Mouse (Mus musculus): ENCODE data around the gene Unc93b1. TPM values are rescaled to one million over a fixed set of nuclear protein-coding genes. Genes with fewer than 3 reads are reported as not detected.

The Unc93b1 gene
- polyA plus RNA-seq, 1 experiment from 2014 or later = 18.3 TPM

Other genes with a start within 250 kb of the Unc93b1 start
- gene Lrp5, start 248.6 kb upstream of the Unc93b1 start, polyA plus RNA-seq (2015; fragmentation: Nextera tagmentation; extraction: Ambion mirVana) = 1.9 and 2.0 TPM in 2 replicates
- 13.2 and 14.5 TPM in 2 replicates for gene 1810055G02Rik, start 226.9 kb upstream of the Unc93b1 start, polyA plus RNA-seq (2015; fragmentation: Nextera tagmentation; extraction: Ambion mirVana)
- 6.5 and 8.9 TPM in 2 replicates for gene Kmt5b, start 167.8 kb upstream of the Unc93b1 start, polyA plus RNA-seq (2015; fragmentation: Nextera tagmentation; extraction: Ambion mirVana)
- gene Chka, start 83.4 kb upstream of the Unc93b1 start, polyA plus RNA-seq (2015; fragmentation: Nextera tagmentation; extraction: Ambion mirVana) = 15.8 and 18.6 TPM in 2 replicates
- gene Tcirg1, start 28.1 kb upstream of the Unc93b1 start, polyA plus RNA-seq (2015; fragmentation: Nextera tagmentation; extraction: Ambion mirVana) = 18.0 and 18.8 TPM in 2 replicates
- 189 and 217 TPM in 2 replicates for gene Ndufs8, start 22.4 kb upstream of the Unc93b1 start, polyA plus RNA-seq (2015; fragmentation: Nextera tagmentation; extraction: Ambion mirVana)
- gene Aldh3b1, start 5.4 kb upstream of the Unc93b1 start, polyA plus RNA-seq (2015; fragmentation: Nextera tagmentation; extraction: Ambion mirVana) = 3.3 and 3.7 TPM in 2 replicates
- gene Aldh3b3, start 23.5 kb downstream of the Unc93b1 start, polyA plus RNA-seq (2015; fragmentation: Nextera tagmentation; extraction: Ambion mirVana) = not detected in 2 replicates
- 0.30 and 0.45 TPM in 2 replicates for gene Aldh3b2, start 37.1 kb downstream of the Unc93b1 start, polyA plus RNA-seq (2015; fragmentation: Nextera tagmentation; extraction: Ambion mirVana)
- gene Acy3, start 51.4 kb downstream of the Unc93b1 start, polyA plus RNA-seq (2015; fragmentation: Nextera tagmentation; extraction: Ambion mirVana) = 9.5 and 10.2 TPM in 2 replicates
- gene Tbx10, start 57.6 kb downstream of the Unc93b1 start, polyA plus RNA-seq (2015; fragmentation: Nextera tagmentation; extraction: Ambion mirVana) = 0.47 and 0.54 TPM in 2 replicates
- 13.8 and 15.9 TPM in 2 replicates for gene Nudt8, start 65.4 kb downstream of the Unc93b1 start, polyA plus RNA-seq (2015; fragmentation: Nextera tagmentation; extraction: Ambion mirVana)
- gene Gm49405, start 65.4 kb downstream of the Unc93b1 start, polyA plus RNA-seq (2015; fragmentation: Nextera tagmentation; extraction: Ambion mirVana) = 0.55 and 0.59 TPM in 2 replicates
- 0.80 and 0.82 TPM in 2 replicates for gene Doc2g, start 68.1 kb downstream of the Unc93b1 start, polyA plus RNA-seq (2015; fragmentation: Nextera tagmentation; extraction: Ambion mirVana)
- 171 and 174 TPM in 2 replicates for gene Ndufv1, start 77.6 kb downstream of the Unc93b1 start, polyA plus RNA-seq (2015; fragmentation: Nextera tagmentation; extraction: Ambion mirVana)
- gene Gstp1, start 102.8 kb downstream of the Unc93b1 start, polyA plus RNA-seq (2015; fragmentation: Nextera tagmentation; extraction: Ambion mirVana) = 629 and 652 TPM in 2 replicates
- gene Gstp2, start 110.8 kb downstream of the Unc93b1 start, polyA plus RNA-seq (2015; fragmentation: Nextera tagmentation; extraction: Ambion mirVana) = 7.7 and 11.2 TPM in 2 replicates
- 28.0 and 28.3 TPM in 2 replicates for gene Gstp3, start 124.4 kb downstream of the Unc93b1 start, polyA plus RNA-seq (2015; fragmentation: Nextera tagmentation; extraction: Ambion mirVana)
- gene Cabp2, start 146.4 kb downstream of the Unc93b1 start, polyA plus RNA-seq (2015; fragmentation: Nextera tagmentation; extraction: Ambion mirVana) = 0.43 and 0.67 TPM in 2 replicates
- 94.3 and 94.7 TPM in 2 replicates for gene Cdk2ap2, start 162.0 kb downstream of the Unc93b1 start, polyA plus RNA-seq (2015; fragmentation: Nextera tagmentation; extraction: Ambion mirVana)
- 2.8 and 3.1 TPM in 2 replicates for gene Pitpnm1, start 164.8 kb downstream of the Unc93b1 start, polyA plus RNA-seq (2015; fragmentation: Nextera tagmentation; extraction: Ambion mirVana)
- gene Aip, start 190.7 kb downstream of the Unc93b1 start, polyA plus RNA-seq (2015; fragmentation: Nextera tagmentation; extraction: Ambion mirVana) = 37.7 and 38.9 TPM in 2 replicates
- 0.02 TPM in 1 of 2 replicates, not detected in the other for gene Gpr152, start 204.6 kb downstream of the Unc93b1 start, polyA plus RNA-seq (2015; fragmentation: Nextera tagmentation; extraction: Ambion mirVana)
- 0.07 and 0.13 TPM in 2 replicates for gene Cabp4, start 208.8 kb downstream of the Unc93b1 start, polyA plus RNA-seq (2015; fragmentation: Nextera tagmentation; extraction: Ambion mirVana)
- 70.7 and 72.6 TPM in 2 replicates for gene Coro1b, start 213.4 kb downstream of the Unc93b1 start, polyA plus RNA-seq (2015; fragmentation: Nextera tagmentation; extraction: Ambion mirVana)
- 18.8 and 21.3 TPM in 2 replicates for gene Ptprcap, start 218.4 kb downstream of the Unc93b1 start, polyA plus RNA-seq (2015; fragmentation: Nextera tagmentation; extraction: Ambion mirVana)
- 30.0 and 34.2 TPM in 2 replicates for gene Rps6kb2, start 228.2 kb downstream of the Unc93b1 start, polyA plus RNA-seq (2015; fragmentation: Nextera tagmentation; extraction: Ambion mirVana)
- gene Carns1, start 240.3 kb downstream of the Unc93b1 start, polyA plus RNA-seq (2015; fragmentation: Nextera tagmentation; extraction: Ambion mirVana) = 0.38 and 0.43 TPM in 2 replicates

Measured in liver, embryonic 13.5 days (tissue).